Mouse (Mus musculus) layer of hippocampus, adult 8-10 months (tissue): ENCODE results near the gene Zfp37. TPM values are rescaled to one million over a fixed set of nuclear protein-coding genes. Genes with fewer than 3 reads are reported as not detected.
"Not testable (repeated sequence)": the region's sequence is repeated elsewhere in the genome, so short reads cannot be mapped to it uniquely, and the experiment has no call there.

Experiments
- DNase-seq, 2 experiments: peaks; one replicate each; pipeline ENCODE4 v3.0.0; 2022; ENCODE audit warnings: low spot score in 2 of 2
- total RNA-seq, 4 experiments: library from RNA; stranded (reverse); gene quantifications; 2 replicates each; pipeline ENCODE4 v1.2.4; 2022

The Zfp37 gene
- 10 to 100 TPM; 24.8 to 29.2 (median 25.4) TPM for total RNA-seq

- DNase-seq: no peak
Observed at GRCm38 (mm10) chr4:62230769-62231168, at the start of gene Zfp37. TSS of gene Zfp37 (minus strand) at chr4:62231047.

DNA sequence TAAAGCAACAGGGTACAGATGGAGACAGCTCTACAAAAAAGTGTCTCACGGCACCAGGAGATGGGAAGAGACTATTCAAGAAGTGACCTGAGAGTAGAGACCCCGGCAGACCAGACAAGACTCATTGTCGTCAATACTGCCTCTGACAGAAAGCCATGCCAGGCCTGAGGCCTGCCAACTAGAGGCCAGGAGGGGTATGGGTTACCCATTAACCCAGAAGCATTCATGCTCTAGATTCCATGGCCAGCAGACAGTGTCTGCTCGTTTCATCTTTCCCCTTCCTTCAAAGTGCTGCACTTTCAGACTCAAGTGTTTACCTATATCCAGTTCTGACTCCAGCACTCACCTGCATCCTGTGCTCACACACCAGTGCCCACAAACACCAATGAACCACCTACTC is 47.2 kb upstream of the Zfp37 start:
- no peak for DNase-seq

GRCm38 (mm10) chr4:62277222-62277621 is 46.4 kb upstream of the Zfp37 start:
- DNase-seq: no peak

DNA sequence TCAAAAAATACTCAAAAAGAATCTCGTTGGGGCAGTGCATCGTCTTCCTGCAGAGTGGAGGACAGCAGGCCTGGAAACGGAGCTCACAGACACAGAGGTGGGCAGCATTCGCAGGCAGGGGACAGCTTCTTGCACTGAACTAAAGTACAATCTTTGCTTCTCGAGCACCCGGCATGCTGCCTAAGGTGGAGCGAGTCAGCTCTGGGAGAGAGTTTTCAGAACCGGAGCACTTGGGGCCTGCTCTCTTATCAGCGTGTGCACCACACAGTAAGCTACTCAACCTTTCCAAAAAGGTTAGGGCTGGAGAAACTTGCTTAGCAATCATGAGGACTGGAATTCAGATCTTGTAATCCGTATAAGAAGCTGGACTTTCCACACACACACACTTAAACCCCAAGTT is 45.8 kb upstream of the Zfp37 start:
- no peak for DNase-seq

DNA sequence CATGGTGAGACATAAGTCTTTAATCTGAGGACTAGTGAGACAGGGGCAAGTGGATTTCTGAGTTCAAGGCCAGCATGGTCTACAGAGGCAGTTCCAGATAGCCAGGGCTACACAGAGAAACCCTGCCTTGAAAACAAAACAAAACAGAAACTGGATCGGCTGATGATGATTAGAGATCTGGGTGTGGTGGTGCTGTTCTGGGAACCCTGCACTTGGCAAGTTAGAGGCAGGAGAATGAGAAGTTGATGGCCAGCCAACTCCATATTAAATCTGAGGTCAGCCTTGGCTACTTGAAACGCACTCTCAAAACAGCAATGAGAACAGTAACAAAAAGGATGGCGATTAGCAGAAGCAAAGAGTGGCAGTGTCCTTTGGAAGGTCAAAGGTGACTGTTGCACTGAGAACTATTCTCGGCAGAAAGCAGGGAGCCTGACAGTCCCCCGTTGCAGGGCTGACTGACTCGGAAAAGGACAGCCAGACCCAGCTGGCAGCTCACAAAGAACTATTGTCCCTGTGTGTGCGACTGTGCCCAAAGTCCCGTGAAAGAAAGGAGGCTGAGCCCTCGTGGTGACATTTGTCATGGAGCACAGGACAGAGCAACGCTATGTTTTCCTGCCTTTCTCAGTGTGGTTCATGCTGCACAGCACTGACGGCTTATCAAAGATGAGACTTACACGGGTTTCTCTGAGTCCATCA is 44.1 kb upstream of the Zfp37 start:
- peak in 1 of 2 experiments; percentile 58 for DNase-seq

- no peak for DNase-seq
Observed at GRCm38 (mm10) chr4:62273916-62274315, 43.1 kb upstream of the Zfp37 start.

- no peak for DNase-seq
Observed at GRCm38 (mm10) chr4:62272696-62273095, 41.8 kb upstream of the Zfp37 start.

DNA sequence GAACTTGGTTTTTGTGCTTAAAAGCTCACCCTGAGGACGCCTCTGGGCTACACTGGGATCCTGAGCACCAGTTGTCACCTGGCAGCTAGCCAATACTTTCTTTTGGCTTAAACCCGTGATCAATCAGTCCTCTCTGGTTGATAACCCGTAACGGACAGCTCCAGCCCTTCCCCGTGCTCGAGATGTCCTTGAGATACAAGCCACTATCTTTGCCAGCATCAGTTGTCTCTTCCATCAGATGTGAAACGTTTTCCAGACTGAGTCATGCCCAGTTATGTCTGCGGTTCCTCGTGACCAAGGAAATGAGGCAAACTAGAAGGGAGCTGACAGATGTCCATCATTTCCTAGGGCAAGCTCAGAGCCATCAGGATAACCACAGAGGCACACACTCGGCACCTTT is 36.3 kb upstream of the Zfp37 start:
- DNase-seq: no peak

GRCm38 (mm10) chr4:62266016-62266415 is 35.2 kb upstream of the Zfp37 start:
- not testable (repeated sequence) for DNase-seq

GRCm38 (mm10) chr4:62265154-62265836 is 34.4 kb upstream of the Zfp37 start:
- no peak for DNase-seq

DNA sequence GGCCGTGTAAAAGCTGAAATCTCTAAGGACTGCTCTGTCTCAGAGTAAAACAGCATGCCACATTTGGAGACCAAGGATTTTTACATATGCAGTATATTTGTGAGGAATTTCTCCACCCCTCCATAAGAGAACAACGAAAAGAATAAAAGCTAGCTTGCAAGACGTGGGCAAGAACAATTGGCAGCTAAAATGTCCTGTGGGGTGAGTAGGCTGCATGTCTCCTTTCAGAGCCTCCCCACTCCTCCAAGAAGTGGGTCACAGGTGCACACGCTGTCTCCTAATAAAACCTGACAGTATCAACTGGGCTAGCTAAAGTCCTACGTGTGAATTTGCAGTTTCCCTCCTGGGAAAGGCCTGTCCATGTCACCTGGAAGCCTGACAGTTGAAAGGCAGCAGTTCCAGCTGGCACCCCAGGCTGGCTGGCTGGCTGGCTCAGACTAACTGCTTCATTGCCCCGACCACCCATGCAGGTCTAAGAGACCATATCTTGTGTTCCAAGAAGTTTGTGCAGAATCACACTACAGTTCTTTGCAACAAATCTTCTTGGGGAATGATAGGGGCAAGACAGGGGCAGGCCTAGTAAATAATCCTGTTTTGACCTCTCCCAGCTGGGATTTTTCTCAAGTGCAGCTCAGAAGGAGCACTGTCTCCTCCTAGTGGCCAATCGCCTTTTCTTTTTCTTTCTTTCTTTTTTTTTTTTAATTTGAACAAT is 32.4 kb upstream of the Zfp37 start:
- DNase-seq: peak in 1 of 2 experiments; percentile 2

DNA sequence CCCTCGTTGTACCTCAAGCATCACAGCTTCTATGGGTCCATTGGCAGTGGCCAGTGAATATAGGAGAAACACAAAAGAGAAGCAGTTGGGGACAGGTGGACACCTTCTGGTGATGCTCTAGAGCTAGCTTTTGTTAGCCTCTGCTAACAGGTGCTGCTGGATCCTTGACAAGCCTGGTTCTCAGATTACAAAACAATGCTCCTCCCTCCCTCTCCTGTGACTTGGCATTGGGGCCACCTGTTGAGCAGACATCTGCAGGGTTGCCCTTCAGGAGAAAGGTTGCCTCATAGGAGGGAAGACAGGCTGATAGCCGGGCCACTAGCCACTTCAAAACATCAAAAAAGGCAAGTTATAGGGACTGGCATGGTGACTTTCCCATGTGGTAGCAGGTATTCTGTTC is 31.4 kb upstream of the Zfp37 start, which contains the start of gene Slc31a2:
Gene Slc31a2, plus strand, starts transcription at position 287 of the 400 bp plus-strand sequence.
- no peak for DNase-seq

DNA sequence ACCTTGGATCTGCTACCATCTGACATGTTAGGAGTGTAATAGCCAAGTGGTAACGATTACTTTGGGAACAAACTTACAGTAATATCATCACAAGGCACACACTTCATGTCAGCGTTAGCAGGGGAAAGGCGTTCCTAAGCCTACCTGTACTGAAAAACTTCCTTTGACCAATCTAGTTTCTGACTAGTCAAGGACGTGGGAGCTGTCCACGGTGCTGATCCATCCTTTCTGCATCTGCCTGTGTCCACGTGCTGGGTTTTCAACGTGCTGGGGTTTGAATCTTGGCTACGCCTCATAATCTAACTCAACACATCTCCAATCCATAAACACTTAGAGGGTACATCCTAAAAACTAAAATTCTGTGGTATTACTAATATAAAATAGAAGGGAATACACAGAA is 26.1 kb upstream of the Zfp37 start:
- no peak for DNase-seq

DNA sequence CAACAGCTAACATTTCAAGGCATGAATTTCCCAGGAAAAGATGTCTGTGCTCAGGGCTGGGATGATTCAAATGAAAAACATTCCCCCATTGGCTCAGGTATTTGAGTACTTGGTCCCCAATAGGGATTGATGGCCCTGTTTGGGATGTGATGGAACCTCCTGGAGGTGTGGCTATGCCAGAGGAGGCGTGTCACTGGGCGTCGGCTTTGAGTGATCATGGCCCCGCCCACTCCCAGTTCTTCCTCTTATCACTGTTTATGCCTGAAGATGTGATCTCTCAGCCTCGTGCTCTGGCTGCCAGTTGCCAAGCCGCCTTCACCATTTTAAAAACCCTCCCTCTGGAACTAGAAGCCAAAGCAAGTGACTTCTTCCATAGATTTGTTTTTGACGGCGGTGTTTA is 23.7 kb upstream of the Zfp37 start:
- no peak for DNase-seq

DNA sequence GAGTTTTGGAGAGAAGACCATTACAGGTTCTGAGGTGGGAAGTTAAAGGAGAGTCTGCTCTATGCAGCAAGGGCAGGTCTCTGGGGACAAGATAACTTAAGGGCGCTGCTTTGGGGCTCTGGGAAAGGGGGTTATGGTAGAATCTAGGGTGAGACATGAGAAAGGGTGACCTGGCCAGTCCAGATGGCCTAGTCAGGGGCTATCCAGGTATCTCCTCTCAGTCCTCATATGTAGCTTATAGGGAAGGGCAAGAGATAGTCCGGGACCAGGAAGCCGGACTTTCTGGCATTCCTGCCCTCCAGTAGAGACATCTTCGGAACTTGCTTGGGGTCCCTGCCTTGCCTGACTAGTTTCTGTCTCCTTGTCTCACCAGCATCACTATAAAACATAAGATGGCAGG is 20.9 kb upstream of the Zfp37 start:
- no peak for DNase-seq

GRCm38 (mm10) chr4:62250896-62251544 is 20.2 kb upstream of the Zfp37 start:
- no peak for DNase-seq

- no peak for DNase-seq
Observed at GRCm38 (mm10) chr4:62248328-62248727, 17.5 kb upstream of the Zfp37 start.

DNA sequence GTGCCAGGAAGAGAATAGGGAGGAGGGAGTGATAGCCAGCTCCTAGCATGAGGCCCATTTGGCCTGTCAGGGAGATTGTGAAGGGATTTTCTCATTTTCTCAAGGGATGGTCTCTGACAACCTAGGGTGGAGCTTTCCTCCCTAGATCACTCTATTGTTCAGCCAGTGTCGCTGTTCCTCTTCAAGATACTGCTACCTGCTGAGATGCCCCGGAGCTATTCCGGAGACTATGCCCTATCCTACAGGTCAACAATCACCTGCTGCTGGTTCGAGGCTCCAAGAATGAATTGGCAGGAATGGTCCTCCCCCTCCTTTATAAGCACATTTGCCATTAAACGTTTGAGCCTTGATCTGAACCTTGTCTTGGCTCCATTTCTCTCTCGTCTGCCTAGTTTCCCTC is 9.7 kb upstream of the Zfp37 start:
- no peak for DNase-seq

DNA sequence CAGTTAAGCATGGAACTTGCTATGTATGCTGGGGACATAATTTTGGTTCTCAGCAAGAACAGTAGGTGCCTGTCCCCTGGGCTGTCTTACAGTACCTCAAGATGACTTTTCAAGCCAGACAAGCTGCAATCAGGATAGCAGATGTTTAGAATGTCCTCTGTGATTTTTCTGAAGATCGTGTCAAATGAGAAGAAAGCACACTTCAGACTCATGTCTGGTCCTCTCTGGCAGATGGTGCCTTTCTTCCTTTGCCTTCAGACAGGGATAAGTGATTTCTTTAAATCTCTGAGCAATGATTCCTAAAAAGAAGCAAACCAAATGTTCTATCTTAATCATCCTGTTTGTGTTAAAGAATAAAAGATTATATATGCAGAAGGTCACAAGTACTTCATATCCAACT is 694 bp downstream of the Zfp37 start:
- no peak for DNase-seq

GRCm38 (mm10) chr4:62229448-62229847 is 1.4 kb downstream of the Zfp37 start:
- no peak for DNase-seq

- peak; percentile 33 to 50 for DNase-seq
Observed at GRCm38 (mm10) chr4:62228391-62228790, 2.5 kb downstream of the Zfp37 start.

DNA sequence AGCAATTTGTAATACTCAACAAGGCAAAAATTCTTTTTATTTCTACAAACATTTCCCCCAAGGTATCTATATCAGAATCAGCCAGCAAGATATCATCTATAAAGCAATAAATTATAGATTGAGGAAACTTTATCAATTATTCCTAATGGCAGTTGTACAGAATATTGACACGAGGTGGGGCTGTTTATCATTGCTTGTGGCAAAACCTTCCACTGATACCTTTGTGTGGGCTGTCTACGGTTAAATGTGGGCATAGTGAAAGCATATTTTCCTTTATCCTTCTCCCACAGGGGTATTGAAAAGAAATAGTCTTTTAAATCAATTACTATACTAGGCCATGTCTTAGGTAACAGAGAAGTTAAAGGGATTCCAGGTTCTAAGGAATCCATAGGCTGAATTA is 17.4 kb downstream of the Zfp37 start:
- DNase-seq: no peak
